Mouse (Mus musculus): ENCODE data around the gene Ptpn5. TPM values are rescaled to one million over a fixed set of nuclear protein-coding genes. Genes with fewer than 3 reads are reported as not detected.

Gene Ptpn5
- 100 to 1,000 TPM in 1 of 2 experiments, 10 to 100 TPM in 1; 86.8 to 100 TPM for total RNA-seq (2021)

DNA sequence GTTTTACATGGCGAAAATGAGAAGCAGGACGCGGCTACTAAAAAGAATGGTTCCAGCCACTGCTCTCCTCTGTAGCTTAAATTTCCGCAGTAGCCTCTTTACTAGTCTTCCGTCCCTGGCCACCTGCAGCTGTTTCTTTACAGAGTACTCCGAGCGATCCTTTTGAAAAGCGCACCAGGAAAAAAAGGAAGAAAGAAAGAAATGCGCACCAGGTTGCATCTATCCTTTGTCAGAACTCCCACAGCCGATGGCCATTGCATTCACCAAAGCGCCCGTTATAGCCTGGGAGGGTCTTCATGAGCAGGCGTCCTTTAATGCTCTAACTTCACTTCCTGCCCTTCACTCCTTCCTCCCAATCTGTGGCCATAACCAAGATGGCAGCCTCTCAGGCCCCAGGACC lies at the start of gene Ptpn5:
TSS of gene Ptpn5 (minus strand) at position 354 of the 400 bp plus-strand sequence.
- no peak for DNase-seq (ENCODE audit: extremely low spot score in 1 of 2, low spot score in 1 of 2)

DNA sequence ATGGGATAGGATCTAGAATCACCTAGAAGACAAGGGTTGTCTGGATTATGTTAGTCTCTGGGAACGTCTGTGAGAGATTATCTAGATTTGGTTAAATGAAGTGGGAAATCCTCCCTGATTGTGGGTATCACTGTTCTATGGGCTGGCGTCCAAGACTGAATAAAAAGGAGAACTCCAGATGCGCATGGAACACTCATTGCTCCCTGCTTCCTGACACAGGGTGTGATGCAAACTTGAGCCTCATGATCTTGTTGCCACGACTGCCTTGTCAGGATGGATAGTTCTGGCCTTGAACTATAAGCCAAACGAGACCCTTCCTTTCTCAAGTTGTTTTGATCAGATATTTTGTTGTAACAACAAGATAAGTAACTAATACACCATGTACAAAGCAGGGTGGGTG lies 37.3 kb upstream of the Ptpn5 start:
- DNase-seq (ENCODE audit: extremely low spot score in 1 of 2, low spot score in 1 of 2), result no peak

GRCm38 (mm10) chr7:47165028-47165427 lies 31.5 kb upstream of the Ptpn5 start:
- DNase-seq (ENCODE audit: extremely low spot score in 1 of 2, low spot score in 1 of 2), result no peak

DNA sequence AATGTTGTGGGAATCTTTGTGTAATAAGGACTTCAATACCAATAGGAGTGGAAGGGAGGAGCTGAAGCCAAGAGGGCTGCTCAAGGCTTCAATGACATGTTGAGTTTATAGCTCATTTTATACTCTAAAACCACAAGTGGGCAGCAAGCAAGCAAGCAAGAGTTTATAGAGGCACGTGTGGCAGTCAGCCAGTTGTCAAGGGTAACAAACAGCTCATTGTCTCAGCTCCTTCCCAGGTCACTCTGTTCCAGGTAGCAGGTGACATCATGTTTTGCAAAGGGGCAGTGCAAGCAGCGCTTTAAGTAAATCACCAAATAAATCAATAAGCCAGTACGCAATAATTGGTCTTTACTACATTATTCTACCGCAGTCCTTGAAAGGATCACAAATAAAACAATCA lies 29.7 kb upstream of the Ptpn5 start:
- no peak for DNase-seq (ENCODE audit: extremely low spot score in 1 of 2, low spot score in 1 of 2)

DNA sequence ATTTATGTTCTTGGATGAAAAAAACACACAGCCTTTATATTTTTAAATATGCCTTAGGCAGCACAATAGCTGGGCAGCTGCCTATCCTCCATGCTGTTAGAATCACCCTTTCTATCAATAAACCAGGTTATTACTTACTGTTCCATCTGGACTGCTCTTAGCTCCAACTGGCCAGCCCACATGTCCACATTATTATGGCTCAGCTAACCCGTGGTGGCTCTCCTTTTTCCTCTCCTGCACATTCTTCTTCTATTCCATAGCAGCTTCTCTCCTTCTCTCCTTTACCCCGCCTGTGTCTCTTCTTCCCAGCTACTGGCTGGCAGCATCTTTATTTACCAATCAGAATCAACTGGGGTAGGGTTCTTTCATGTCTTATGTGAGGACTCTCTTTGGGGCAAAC lies 25.0 kb upstream of the Ptpn5 start:
- no peak for DNase-seq (ENCODE audit: extremely low spot score in 1 of 2, low spot score in 1 of 2)

- DNase-seq (ENCODE audit: extremely low spot score in 1 of 2, low spot score in 1 of 2), result no peak
These were observed 24.3 kb upstream of the Ptpn5 start for GRCm38 (mm10) chr7:47157743-47158142.

DNA sequence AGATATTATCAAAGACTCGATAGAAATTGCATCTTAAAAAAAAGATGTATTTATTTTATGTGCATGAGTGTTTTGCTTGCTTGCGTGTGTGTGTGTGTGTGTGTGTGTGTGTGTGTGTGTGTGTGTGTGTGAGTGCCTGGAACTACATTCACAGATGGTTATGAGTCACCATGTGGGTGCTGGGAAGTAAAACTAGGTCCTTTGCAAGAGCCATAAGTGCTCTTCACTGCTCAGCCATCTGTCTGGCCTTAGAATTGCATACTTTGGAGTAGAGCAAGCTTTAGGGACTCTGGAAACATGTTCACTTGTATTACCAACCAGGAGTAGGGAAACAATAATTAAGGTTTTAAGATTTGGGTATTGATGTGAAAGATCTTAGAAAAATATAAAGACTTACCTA lies 22.4 kb upstream of the Ptpn5 start:
- no peak for DNase-seq (ENCODE audit: extremely low spot score in 1 of 2, low spot score in 1 of 2)

- DNase-seq (ENCODE audit: extremely low spot score in 1 of 2, low spot score in 1 of 2), result no peak
These were observed 21.9 kb upstream of the Ptpn5 start for GRCm38 (mm10) chr7:47155396-47155795.

- DNase-seq (ENCODE audit: extremely low spot score in 1 of 2, low spot score in 1 of 2), result peak in 1 of 2 experiments; percentile 51
These were observed 17.1 kb upstream of the Ptpn5 start for GRCm38 (mm10) chr7:47150420-47151061.

GRCm38 (mm10) chr7:47148298-47148697 lies 14.8 kb upstream of the Ptpn5 start:
- no peak for DNase-seq (ENCODE audit: extremely low spot score in 1 of 2, low spot score in 1 of 2)

DNA sequence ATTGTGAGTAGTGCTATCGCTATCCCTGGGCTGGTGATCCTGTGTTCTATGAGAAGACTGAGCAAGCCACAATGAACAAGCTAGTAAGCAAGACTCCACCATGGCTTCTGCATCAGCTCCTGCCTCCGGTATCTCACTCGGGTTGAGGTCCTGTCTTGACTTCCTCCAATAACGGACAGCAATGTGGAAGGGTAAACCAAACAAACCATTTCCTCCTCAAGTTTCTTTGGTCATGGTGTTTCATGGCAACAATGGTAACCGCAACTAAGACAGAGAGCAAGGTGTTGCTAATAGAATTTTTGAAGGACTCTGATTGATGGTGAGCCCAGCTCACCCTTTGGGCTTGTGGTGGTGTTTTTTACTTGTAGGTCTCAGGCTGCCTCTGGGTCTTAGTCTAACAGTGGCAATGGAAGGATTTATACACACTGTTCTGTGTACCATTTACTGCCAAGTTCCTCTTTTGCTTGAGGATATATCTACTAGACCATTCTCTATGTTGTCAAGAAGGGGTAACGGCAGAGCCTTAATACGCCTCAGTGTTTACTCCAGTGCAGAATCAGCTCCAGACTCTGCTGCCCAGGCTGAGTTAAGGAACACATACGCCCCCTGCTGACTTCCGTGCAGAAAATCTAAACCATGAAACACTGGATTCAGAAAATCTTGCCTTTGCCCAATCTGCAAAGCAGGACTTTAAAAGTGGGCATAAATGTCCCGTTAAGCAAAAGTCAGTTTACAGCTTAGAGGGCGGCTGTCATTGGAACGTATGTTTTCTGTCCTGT lies 12.7 kb upstream of the Ptpn5 start:
- DNase-seq (ENCODE audit: extremely low spot score in 1 of 2, low spot score in 1 of 2), result peak in 1 of 2 experiments; percentile 72

DNA sequence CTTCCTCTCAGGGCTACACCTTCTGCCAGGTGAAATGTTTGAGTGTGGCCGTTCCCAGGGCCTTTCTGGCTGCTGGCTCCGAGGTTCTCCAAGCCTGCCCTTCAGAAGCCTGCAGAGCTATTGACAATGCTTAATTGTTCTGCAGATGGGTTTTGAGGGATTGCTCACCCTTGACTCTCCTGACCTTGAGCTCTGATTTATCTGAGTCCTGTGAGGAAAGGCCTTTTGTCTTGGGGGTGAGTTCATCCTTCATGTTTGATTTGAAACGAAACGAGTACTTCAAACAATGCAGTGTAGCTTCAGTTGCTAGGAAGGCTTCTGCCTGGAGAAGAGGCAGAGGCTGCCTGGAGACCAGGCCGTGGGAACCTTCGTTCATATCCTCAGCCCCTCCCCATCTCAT lies 10.8 kb upstream of the Ptpn5 start:
- no peak for DNase-seq (ENCODE audit: extremely low spot score in 1 of 2, low spot score in 1 of 2)

DNA sequence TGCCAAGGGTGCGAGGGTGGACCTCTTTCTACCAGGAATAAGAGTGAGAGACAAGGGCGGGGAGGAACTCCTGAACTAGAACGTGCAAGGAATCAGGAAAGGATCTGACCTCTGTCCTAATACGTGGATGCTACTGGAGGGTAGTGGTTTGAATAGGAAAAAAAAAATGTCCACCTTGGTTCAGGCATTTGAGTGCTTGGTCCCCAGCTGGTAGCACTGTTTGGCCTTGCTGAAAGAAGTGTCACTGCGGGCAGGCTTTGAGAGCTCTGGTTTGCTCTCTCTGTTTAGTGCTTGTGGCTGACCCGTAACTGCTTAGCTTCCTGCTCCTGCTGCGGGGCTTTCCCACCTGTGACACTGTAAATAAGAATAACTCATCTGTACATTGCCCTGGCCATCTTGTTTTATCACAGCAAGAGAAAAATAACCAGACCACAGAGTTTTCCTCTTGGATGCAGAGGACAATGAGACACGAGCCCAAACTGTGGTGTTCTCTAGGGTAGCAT lies 6.4 kb upstream of the Ptpn5 start:
- DNase-seq (ENCODE audit: extremely low spot score in 1 of 2, low spot score in 1 of 2), result no peak

DNA sequence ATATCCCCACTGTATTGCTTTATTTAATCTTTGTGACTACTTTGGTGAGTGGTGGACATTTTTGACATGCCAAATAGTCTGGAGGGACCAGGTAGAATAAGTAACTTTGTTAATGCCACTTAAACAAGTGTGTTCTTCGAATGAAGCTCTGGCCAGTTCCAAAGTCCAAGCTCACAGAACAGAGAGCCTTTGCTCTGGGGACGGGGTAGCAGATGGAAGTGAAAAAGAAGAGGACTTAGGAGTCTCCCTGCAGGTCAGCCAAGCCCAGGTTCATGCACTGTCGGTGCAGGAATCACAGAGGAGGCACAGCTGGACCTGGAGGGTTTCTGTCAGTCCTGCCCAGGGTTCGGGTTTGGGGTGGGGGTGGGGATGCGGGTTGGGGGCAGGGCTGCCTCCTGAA lies 1.1 kb upstream of the Ptpn5 start:
- DNase-seq (ENCODE audit: extremely low spot score in 1 of 2, low spot score in 1 of 2), result no peak

DNA sequence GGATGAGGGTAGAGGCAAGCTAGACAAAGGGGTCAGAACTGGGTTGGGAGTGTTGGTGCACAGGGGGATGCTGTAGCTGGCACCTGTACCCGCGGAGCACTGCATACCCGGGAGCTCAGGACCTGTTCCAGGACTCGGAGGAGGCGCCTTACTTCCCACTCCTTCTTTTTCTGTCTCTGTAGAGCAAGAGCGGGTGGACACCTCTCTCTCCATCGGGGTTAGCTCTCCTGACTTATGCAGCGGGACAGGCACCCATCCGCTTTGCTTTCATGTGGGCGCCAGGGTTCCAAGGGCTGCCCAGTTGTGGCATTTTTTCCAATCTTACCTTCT lies 588 bp downstream of the Ptpn5 start:
- DNase-seq (ENCODE audit: extremely low spot score in 1 of 2, low spot score in 1 of 2), result no peak

DNA sequence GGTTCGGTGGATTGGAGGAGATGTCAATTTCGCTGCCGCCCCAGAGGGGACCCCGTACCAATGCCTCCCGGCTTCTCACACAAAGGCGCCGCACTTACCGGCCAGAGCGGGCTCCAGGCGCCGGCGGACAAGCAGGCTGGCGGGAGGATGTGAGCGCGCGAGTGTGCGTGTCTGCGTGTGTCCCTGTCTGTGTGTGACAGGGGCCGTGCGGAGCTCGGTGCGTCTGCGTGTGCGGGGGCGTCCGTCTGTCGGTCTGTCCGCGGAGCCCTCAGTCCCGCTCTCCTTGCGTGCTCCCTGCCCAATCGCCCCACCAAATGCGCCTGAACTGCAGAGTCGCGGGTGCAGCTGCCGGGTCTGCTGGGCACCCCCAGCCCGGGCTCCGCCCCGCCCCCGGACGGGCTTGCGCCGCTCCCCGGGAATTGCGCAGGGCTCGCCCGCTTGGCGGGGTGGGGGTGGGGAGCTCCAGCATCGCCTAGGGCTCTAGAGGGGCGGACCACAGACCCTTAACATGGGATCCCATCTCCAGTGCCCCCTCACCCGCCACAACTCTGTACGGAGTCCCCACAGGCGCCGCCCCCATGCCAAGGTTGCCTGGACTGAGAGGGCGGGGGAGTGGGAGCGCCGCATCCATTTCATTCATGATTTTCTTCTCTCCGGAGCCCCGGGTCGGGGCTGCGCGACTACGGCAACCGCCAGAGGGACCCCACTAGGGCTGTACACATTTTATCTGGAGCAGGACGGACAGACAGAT lies 1.1 kb downstream of the Ptpn5 start:
- DNase-seq (ENCODE audit: extremely low spot score in 1 of 2, low spot score in 1 of 2), result peak; percentile 53 to 71

DNA sequence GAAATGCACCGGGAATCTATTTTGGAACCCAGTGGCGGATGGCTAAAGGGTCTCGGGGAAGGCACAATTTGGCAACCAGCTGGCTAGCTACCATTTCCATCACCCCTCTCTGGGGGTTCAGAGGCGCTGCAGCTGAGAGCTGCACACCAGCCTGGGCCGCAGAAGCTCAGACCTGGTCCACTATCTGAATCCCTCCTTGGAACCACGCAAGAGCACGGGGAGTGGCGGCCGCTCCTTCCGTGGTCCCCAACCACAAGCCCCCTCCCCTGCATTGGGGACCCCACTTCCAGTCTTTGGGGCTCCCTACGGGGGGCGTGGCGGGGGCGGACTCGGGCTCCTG lies 1.7 kb downstream of the Ptpn5 start:
- no peak for DNase-seq (ENCODE audit: extremely low spot score in 1 of 2, low spot score in 1 of 2)

GRCm38 (mm10) chr7:47131258-47131657 lies 2.2 kb downstream of the Ptpn5 start:
- no peak for DNase-seq (ENCODE audit: extremely low spot score in 1 of 2, low spot score in 1 of 2)

- no peak for DNase-seq (ENCODE audit: extremely low spot score in 1 of 2, low spot score in 1 of 2)
These were observed 11.5 kb downstream of the Ptpn5 start for GRCm38 (mm10) chr7:47122026-47122425.

DNA sequence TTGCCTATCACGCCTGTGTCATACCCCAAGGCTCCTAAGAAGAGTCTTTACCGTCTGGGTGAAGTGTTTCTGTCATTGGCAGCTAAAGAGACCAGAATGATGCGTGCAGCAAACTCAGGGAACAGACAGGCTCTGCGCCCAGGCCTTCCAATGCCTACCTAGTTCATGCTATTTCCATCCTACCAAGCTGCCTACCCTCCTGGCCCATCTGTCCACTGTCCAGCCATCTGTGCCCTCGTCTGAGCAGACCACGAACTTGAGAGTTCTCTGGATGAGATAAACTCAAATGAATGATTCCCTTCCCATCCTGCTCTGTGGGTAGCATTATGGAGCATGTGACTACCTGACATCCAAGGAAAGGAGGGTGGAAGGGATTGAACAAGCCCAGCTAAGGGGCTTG lies 16.8 kb downstream of the Ptpn5 start:
- no peak for DNase-seq (ENCODE audit: extremely low spot score in 1 of 2, low spot score in 1 of 2)

DNA sequence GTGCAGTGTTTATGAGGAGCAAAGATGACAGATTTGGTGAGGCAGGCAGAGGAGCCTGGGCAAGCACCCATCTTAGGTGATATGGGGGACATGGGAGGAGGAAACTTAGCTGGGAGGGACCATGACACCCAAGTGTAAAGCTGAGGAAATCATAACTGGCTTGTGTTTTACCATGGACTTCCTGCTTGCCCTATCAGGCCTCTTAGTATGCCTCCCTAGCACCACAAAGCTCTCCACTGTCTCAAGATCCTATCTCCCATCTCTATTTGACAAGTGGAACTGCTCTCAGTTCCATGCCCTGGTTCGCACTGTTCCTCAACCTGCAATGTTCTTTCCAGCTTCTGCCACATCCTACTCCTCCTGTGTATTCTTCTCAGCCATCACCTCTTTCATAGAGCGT lies 18.0 kb downstream of the Ptpn5 start:
- DNase-seq (ENCODE audit: extremely low spot score in 1 of 2, low spot score in 1 of 2), result no peak
